Mouse (Mus musculus) forebrain, embryonic 16.5 days (tissue): ENCODE measurements around the gene Nav2. TPM values are rescaled to one million over a fixed set of nuclear protein-coding genes. Genes with fewer than 3 reads are reported as not detected.

Source experiments
- ATAC-seq: fragments of 200-750 bp; cut with Nextera tagmentation; 2 replicates; pipeline ENCODE4 v1.8.0; 2017; ENCODE audit warnings: mild to moderate bottlenecking, moderate library complexity
- H3K27ac ChIP-seq: fragments of 300-500 bp; sonication (generic); 2 replicates; pipeline ENCODE4 v1.5.1; 2014; ENCODE audit warnings: low read length, control low read depth
- H3K27me3 ChIP-seq: fragments of 300-500 bp; sonication (generic); replicated peaks from 2 replicates; pipeline ENCODE4 v1.6.1; 2014; ENCODE audit warnings: low read length; ENCODE audit not compliant: control insufficient read depth, insufficient read depth
- H3K36me3 ChIP-seq: fragments of 300-500 bp; sonication (generic); 2 replicates; pipeline ENCODE4 v1.6.1; 2014; ENCODE audit not compliant: control insufficient read depth, insufficient read depth
- H3K4me1 ChIP-seq: fragments of 300-500 bp; sonication (generic); replicated peaks from 2 replicates; pipeline ENCODE4 v1.6.1; 2014; ENCODE audit warnings: low read length; ENCODE audit not compliant: control insufficient read depth, insufficient read depth
- H3K4me2 ChIP-seq: fragments of 300-500 bp; sonication (generic); 2 replicates; pipeline ENCODE4 v1.6.1; 2014; ENCODE audit warnings: mild to moderate bottlenecking, low read length, control low read depth
- H3K4me3 ChIP-seq: fragments of 300-500 bp; sonication (generic); replicated peaks from 2 replicates; pipeline ENCODE4 v1.5.1; 2014; ENCODE audit warnings: mild to moderate bottlenecking, low read length, control low read depth
- H3K9ac ChIP-seq: fragments of 300-500 bp; sonication (generic); replicated peaks from 2 replicates; pipeline ENCODE4 v1.6.1; 2014; ENCODE audit warnings: low read depth, low read length, control low read depth
- H3K9me3 ChIP-seq: fragments of 300-500 bp; sonication (generic); 2 replicates; pipeline ENCODE4 v1.6.1; 2016; ENCODE audit warnings: low read length; ENCODE audit not compliant: control insufficient read depth
- WGBS: fragments of 180-500 bp; shearing (Covaris S2); extraction: QIAGEN DNeasy Blood & Tissue Kit; methylation state at CpG from one replicate; pipeline ENCODE4 v1.1.7; 2014; 5-methylcytosine and 5-hydroxymethylcytosine counted together
- polyA plus RNA-seq: library from polyadenylated mRNA; unstranded; fragments of >200 nt; fragmentation: Nextera tagmentation; extraction: Ambion mirVana; gene quantifications from 2 replicates; pipeline ENCODE4 v1.2.1, GENCODE M21; 2015

The Nav2 gene
- polyA plus RNA-seq, 1 experiment from 2014 or later: 35.2 TPM

- 68% methylated on average over 4 of the region's 4 CpGs for WGBS
- ATAC-seq: no peak
- H3K27ac ChIP-seq: no peak overlapping the region
These were observed 435.4 kb downstream of the Nav2 start for GRCm38 (mm10) chr7:49343752-49344484.

GRCm38 (mm10) chr7:49347338-49348272 lies 439.1 kb downstream of the Nav2 start:
- Histone ChIP-seq H3K9ac (no peak overlapping the region), H3K36me3 (no peaks in the 10 kb centered on the region), H3K9me3 (no peaks in the 10 kb centered on the region), H3K4me3 (no peak overlapping the region), H3K27ac (no peak overlapping the region), H3K4me1 (peaks cover 14% of the 10 kb centered on the region), H3K4me2 (no peak overlapping the region), H3K27me3 (no peaks in the 10 kb centered on the region)
- ATAC-seq: no peak
- 31% methylated on average over 16 of the region's 16 CpGs for WGBS

More at GRCm38 (mm10) chr7:49343752-49344484, 435.4 kb downstream of the Nav2 start:
- no peak overlapping the region for H3K4me3 ChIP-seq
- no peak overlapping the region for H3K9ac ChIP-seq
- H3K9me3 ChIP-seq: no peaks in the 10 kb centered on the region
- no peaks in the 10 kb centered on the region for H3K36me3 ChIP-seq
- H3K4me2 ChIP-seq: no peak overlapping the region
- H3K27me3 ChIP-seq: no peaks in the 10 kb centered on the region
- H3K4me1 ChIP-seq: peaks cover 33% of the 10 kb centered on the region

- peaks cover 9% of the 10 kb centered on the region for H3K4me1 ChIP-seq
- H3K9me3 ChIP-seq: no peaks in the 10 kb centered on the region
- WGBS: 23% methylated on average over 2 of the region's 2 CpGs
- H3K4me2 ChIP-seq: no peak overlapping the region
- H3K9ac ChIP-seq: no peak overlapping the region
- H3K4me3 ChIP-seq: no peak overlapping the region
- no peak overlapping the region for H3K27ac ChIP-seq
- no peaks in the 10 kb centered on the region for H3K36me3 ChIP-seq
- peak; percentile 35; the same call in 1 of the 2 replicates for ATAC-seq
- no peaks in the 10 kb centered on the region for H3K27me3 ChIP-seq
These were observed 440.1 kb downstream of the Nav2 start for GRCm38 (mm10) chr7:49348636-49349035.

- Histone ChIP-seq H3K27ac (no peak overlapping the region), H3K9me3 (no peaks in the 10 kb centered on the region), H3K9ac (no peak overlapping the region), H3K4me1 (peaks cover 22% of the 10 kb centered on the region), H3K4me2 (no peak overlapping the region), H3K27me3 (no peaks in the 10 kb centered on the region), H3K36me3 (no peaks in the 10 kb centered on the region), H3K4me3 (no peak overlapping the region)
- ATAC-seq: no peak
- WGBS: 82% methylated on average over 8 of the region's 8 CpGs
These were observed 441.9 kb downstream of the Nav2 start for GRCm38 (mm10) chr7:49350321-49351007.

- no peak overlapping the region for H3K27ac ChIP-seq
These were observed 443.2 kb downstream of the Nav2 start for GRCm38 (mm10) chr7:49351596-49352258.

GRCm38 (mm10) chr7:49357441-49358165 lies 449.1 kb downstream of the Nav2 start:
- no peaks in the 10 kb centered on the region for H3K36me3 ChIP-seq
- no peak overlapping the region for H3K9ac ChIP-seq
- no peak for ATAC-seq
- no peaks in the 10 kb centered on the region for H3K9me3 ChIP-seq
- H3K27ac ChIP-seq: no peak overlapping the region
- peaks cover 17% of the 10 kb centered on the region for H3K4me1 ChIP-seq
- WGBS: 72% methylated on average over 18 of the region's 18 CpGs
- H3K27me3 ChIP-seq: no peaks in the 10 kb centered on the region
- no peak overlapping the region for H3K4me2 ChIP-seq
- H3K4me3 ChIP-seq: no peak overlapping the region

More at GRCm38 (mm10) chr7:49351596-49352258, 443.2 kb downstream of the Nav2 start:
- no peaks in the 10 kb centered on the region for H3K36me3 ChIP-seq
- H3K4me1 ChIP-seq: peaks cover 22% of the 10 kb centered on the region
- WGBS: 24% methylated on average over 11 of the region's 11 CpGs
- no peak for ATAC-seq
- no peak overlapping the region for H3K9ac ChIP-seq
- H3K27me3 ChIP-seq: no peaks in the 10 kb centered on the region
- no peak overlapping the region for H3K4me3 ChIP-seq
- H3K4me2 ChIP-seq: no peak overlapping the region
- no peaks in the 10 kb centered on the region for H3K9me3 ChIP-seq

GRCm38 (mm10) chr7:49359120-49359519 lies 450.6 kb downstream of the Nav2 start:
- no peaks in the 10 kb centered on the region for H3K27me3 ChIP-seq
- H3K4me1 ChIP-seq: peaks cover 15% of the 10 kb centered on the region
- H3K9me3 ChIP-seq: no peaks in the 10 kb centered on the region
- no peak overlapping the region for H3K4me3 ChIP-seq
- no peak overlapping the region for H3K9ac ChIP-seq
- no peak overlapping the region for H3K4me2 ChIP-seq
- no peak for ATAC-seq
- no peak overlapping the region for H3K27ac ChIP-seq
- WGBS: 97% methylated on average over 3 of the region's 3 CpGs
- no peaks in the 10 kb centered on the region for H3K36me3 ChIP-seq

GRCm38 (mm10) chr7:49360597-49360996 lies 452.1 kb downstream of the Nav2 start:
- H3K9ac ChIP-seq: no peak overlapping the region
- H3K4me2 ChIP-seq: no peak overlapping the region
- H3K9me3 ChIP-seq: no peaks in the 10 kb centered on the region
- H3K27ac ChIP-seq: no peak overlapping the region
- ATAC-seq: no peak
- peaks cover 1% of the 10 kb centered on the region; the same call in 1 of the 2 replicates for H3K27me3 ChIP-seq
- H3K36me3 ChIP-seq: no peaks in the 10 kb centered on the region
- 67% methylated on average over 3 of the region's 3 CpGs for WGBS
- no peak overlapping the region for H3K4me3 ChIP-seq
- 0 out of 2 replicates have a peak, but pooled peaks cover 4% of the 10 kb centered on the region for H3K4me1 ChIP-seq
